Mouse (Mus musculus): ENCODE results near the gene Hoxb6. TPM values are rescaled to one million over a fixed set of nuclear protein-coding genes. Genes with fewer than 3 reads are reported as not detected.

Gene Hoxb6
- polyA plus RNA-seq, 1 experiment: 0.50 TPM

DNA sequence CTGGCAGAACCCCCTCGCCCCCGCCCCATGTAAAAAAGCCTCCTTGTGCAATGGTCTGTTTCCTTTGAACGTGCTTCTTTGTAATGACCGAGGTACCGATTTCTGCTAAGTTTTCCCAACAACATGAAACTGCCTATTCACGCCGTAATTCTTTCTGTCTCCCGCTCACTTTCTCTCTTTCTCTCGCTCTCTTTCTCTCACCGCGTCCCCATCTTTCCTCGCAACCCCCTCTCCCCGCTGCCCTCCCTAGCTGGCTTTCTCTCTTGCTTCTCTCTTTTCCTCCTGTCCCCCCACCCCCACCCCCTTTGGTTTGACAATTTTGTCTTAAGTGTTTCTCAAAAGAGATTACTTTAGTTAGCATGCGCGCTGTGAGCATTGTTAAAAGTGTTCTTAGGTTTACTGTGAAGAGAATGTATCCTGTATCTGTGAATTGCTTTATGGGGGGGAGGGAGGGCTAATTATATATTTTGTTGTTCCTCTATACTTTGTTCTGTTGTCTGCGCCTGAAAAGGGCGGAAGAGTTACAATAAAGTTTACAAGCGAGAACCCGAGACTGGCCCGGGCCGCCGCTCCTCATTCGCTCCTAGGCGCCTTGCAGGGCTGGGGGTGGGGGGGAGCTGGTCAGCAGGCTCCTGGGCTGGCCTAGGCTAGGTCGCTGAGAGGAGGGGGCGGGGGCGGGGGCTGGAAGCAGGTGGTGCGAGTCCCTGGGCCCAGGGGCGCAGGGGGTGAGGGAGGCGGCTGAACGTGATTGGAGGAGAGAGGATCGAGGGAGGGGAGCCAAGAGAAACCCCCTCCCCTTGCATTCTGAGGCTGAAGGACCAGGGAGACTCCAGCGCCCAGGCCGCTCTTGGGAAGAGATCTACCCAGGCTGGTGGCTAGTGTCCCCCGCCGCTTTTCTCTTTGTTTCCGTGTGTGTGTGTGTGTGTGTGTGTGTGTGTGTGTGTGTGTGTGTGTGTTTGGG is 7.2 kb upstream of the Hoxb6 start:
- no peak overlapping the region for H3K27ac ChIP-seq (ENCODE audit: control insufficient read depth, insufficient read depth, low read length)
- no peak for DNase-seq
- peaks cover 69% of the 10 kb centered on the region for H3K27me3 ChIP-seq (ENCODE audit: control insufficient read depth, insufficient read depth, low read length)
- H3K36me3 ChIP-seq (ENCODE audit: control insufficient read depth, insufficient read depth, low read length): no peaks in the 10 kb centered on the region
- WGBS: 10% methylated on average over 36 of the region's 37 CpGs
- H3K4me1 ChIP-seq (replicated peaks; ENCODE audit: control insufficient read depth, insufficient read depth, low read length): peaks cover 5% of the 10 kb centered on the region
- TF ChIP-seq POLR2A (IDR thresholded peaks at IDR 0.05; ENCODE audit: control insufficient read depth, extremely low read depth, insufficient read depth, low read length, poor library complexity): no peak
- TF ChIP-seq CTCF (IDR thresholded peaks at IDR 0.05; ENCODE audit: borderline replicate concordance, control insufficient read depth, extremely low read depth, insufficient read depth, low read length, poor library complexity): no peak; the same call in 1 of the 2 replicates
- H3K4me3 ChIP-seq (ENCODE audit: control insufficient read depth, insufficient read depth, low read length): no peak overlapping the region

DNA sequence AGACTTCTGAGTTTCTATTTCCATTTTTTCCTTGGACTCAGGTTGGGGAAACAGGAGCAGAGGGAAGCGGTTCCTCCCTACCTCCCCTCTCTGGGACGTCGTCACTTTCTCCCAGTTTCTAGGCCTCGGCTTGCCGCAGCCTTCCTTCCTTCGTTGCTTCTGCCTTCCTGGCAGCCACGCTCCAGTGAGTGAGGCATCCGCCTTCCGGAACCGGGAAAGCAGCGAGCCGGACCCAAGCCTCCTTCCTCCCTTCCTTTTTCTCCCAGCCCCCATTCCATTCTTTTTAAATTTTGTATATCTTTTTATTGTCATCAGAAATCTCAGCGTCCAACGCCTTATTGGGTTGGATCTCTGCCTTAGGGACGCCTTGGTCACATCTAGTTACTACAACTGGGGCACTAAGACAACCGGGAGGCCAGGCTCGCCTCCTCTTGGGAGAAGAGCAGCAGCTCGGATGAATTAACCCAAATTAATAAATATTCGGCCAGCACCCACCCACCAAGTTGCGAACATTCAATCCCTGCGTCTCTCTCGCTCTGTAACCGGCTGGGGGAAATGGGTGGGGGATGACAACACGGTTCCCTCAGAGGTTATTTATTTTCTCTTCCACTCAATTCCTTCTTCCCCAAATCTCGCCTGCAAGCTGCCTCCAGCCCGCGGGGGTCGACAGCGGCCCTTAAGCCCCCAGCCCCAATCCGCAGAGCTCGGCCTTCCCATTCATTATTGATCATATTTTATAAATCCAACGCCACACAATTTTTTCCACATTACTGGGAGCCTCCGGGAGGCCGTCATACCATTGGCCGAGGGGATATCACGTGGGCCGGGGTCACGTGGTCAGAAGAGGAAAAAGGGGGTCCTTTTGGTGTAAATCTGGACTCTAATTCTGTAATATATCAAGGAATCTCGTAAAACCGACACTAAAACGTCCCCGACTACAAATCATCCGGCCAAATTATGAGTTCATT is 6.2 kb upstream of the Hoxb6 start, which contains the start of gene Hoxb7:
Hoxb7 (plus strand) TSS at position 853 of the 968 bp plus-strand sequence.
- H3K36me3 ChIP-seq (ENCODE audit: control insufficient read depth, insufficient read depth, low read length): no peaks in the 10 kb centered on the region
- H3K27me3 ChIP-seq (ENCODE audit: control insufficient read depth, insufficient read depth, low read length): peaks cover 66% of the 10 kb centered on the region
- 5% methylated on average over 43 of the region's 43 CpGs for WGBS
- no peak within 1 kb of the TSS for H3K27ac ChIP-seq (ENCODE audit: control insufficient read depth, insufficient read depth, low read length)
- TF ChIP-seq POLR2A (IDR thresholded peaks at IDR 0.05; ENCODE audit: control insufficient read depth, extremely low read depth, insufficient read depth, low read length, poor library complexity) (no peak), CTCF (IDR thresholded peaks at IDR 0.05; ENCODE audit: borderline replicate concordance, control insufficient read depth, extremely low read depth, insufficient read depth, low read length, poor library complexity) (no peak)
- DNase-seq: no peak
- peaks cover 5% of the 10 kb centered on the region for H3K4me1 ChIP-seq (replicated peaks; ENCODE audit: control insufficient read depth, insufficient read depth, low read length)
- H3K4me3 ChIP-seq (ENCODE audit: control insufficient read depth, insufficient read depth, low read length): no peak within 1 kb of the TSS

DNA sequence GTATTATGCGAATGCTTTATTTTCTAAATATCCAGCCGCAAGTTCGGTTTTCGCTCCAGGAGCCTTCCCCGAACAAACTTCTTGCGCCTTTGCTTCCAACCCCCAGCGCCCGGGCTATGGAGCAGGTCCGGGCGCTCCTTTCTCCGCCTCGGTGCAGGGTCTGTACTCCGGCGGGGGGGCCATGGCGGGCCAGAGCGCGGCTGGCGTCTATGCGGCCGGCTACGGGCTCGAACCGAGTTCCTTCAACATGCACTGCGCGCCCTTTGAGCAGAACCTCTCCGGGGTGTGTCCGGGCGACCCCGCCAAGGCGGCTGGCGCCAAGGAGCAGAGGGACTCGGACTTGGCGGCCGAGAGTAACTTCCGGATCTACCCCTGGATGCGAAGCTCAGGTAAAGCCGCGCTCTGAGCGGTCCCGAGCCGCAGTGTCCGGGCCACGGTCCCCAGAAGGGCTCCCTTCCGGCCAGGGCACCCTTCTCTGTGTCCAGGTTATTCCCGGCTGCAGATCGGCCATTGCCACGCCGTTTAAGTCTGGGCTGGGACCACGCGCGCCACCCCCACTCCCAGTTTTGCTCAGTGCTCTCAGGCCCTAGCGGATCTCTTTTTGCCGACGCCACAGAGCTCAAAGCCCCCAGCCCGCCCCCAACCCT is 5.4 kb upstream of the Hoxb6 start:
- Histone ChIP-seq H3K27me3 (ENCODE audit: control insufficient read depth, insufficient read depth, low read length) (peaks cover 60% of the 10 kb centered on the region), H3K4me1 (replicated peaks; ENCODE audit: control insufficient read depth, insufficient read depth, low read length) (peaks cover 5% of the 10 kb centered on the region), H3K36me3 (ENCODE audit: control insufficient read depth, insufficient read depth, low read length) (no peaks in the 10 kb centered on the region), H3K27ac (ENCODE audit: control insufficient read depth, insufficient read depth, low read length) (no peak overlapping the region), H3K4me3 (ENCODE audit: control insufficient read depth, insufficient read depth, low read length) (no peak overlapping the region)
- DNase-seq: no peak
- 8% methylated on average over 55 of the region's 55 CpGs for WGBS
- TF ChIP-seq POLR2A (IDR thresholded peaks at IDR 0.05; ENCODE audit: control insufficient read depth, extremely low read depth, insufficient read depth, low read length, poor library complexity) (no peak), CTCF (IDR thresholded peaks at IDR 0.05; ENCODE audit: borderline replicate concordance, control insufficient read depth, extremely low read depth, insufficient read depth, low read length, poor library complexity) (no peak)

DNA sequence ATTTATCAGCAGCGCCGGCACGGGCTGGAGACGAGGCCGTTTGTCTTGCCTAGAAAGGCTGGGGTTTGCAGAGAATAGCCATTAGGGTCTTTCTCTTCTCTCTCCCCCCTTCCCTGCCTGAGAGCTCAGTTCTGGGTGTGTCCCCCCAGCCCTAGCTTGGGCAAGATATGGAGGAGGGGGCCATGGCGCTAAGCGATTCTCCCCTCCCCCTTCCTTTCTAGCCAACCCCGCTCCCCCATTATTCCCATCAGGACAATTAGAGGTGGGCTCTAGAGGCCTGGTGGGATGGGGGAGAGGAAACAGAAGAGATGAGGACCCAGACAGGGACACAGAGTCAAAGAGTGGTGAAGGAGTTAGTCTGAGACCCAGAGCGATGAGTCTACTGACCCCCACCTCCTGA is 4.9 kb upstream of the Hoxb6 start:
- H3K27me3 ChIP-seq (ENCODE audit: control insufficient read depth, insufficient read depth, low read length): peaks cover 57% of the 10 kb centered on the region

DNA sequence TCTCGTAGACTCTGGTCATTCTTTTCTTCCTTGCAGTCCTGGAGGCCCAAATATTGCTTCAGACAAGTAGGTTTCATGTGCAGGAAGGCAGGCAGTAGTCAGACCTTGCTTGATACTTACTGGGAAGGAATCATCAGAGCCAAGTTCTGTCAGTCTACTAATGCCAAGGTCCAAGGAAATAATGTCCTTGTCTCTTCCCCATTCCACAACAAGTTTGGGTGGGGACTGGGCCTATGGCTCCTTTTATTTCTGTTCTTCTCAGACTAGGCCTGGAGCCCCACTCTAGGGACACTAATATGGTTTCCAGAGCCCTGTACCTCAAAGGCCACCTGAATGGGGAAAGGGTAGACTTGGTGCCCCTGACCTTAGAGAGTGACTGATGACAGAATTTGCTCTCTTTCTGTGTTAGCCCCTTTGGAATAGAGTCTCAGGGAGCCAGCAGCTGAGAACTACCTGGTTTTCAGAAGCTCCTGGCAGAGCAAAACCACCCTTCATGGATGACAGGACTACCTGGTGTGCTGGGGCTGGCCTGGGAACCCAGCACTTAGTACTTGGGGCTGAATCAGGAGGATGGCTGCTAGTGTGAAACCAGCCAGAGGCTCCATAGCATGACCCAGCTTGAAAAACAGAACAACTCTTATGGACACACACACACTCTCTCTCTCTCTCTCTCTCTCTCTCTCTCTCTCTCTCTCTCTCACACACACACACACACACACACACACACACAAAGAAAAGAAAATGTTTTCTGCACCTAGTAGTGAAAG is 3.6 kb upstream of the Hoxb6 start:
- no peak for DNase-seq
- Histone ChIP-seq H3K4me3 (ENCODE audit: control insufficient read depth, insufficient read depth, low read length) (no peak overlapping the region), H3K27me3 (ENCODE audit: control insufficient read depth, insufficient read depth, low read length) (peaks cover 58% of the 10 kb centered on the region), H3K4me1 (replicated peaks; ENCODE audit: control insufficient read depth, insufficient read depth, low read length) (peaks cover 5% of the 10 kb centered on the region), H3K27ac (ENCODE audit: control insufficient read depth, insufficient read depth, low read length) (no peak overlapping the region), H3K36me3 (ENCODE audit: control insufficient read depth, insufficient read depth, low read length) (no peaks in the 10 kb centered on the region)
- WGBS: 52% methylated on average over 1 of the region's 1 CpGs
- TF ChIP-seq POLR2A (IDR thresholded peaks at IDR 0.05; ENCODE audit: control insufficient read depth, extremely low read depth, insufficient read depth, low read length, poor library complexity) (no peak), CTCF (IDR thresholded peaks at IDR 0.05; ENCODE audit: borderline replicate concordance, control insufficient read depth, extremely low read depth, insufficient read depth, low read length, poor library complexity) (no peak)

More for the DNA sequence above, 4.9 kb upstream of the Hoxb6 start:
- TF ChIP-seq CTCF (IDR thresholded peaks at IDR 0.05; ENCODE audit: borderline replicate concordance, control insufficient read depth, extremely low read depth, insufficient read depth, low read length, poor library complexity) (no peak), POLR2A (IDR thresholded peaks at IDR 0.05; ENCODE audit: control insufficient read depth, extremely low read depth, insufficient read depth, low read length, poor library complexity) (no peak)
- WGBS: 36% methylated on average over 9 of the region's 9 CpGs
- H3K27ac ChIP-seq (ENCODE audit: control insufficient read depth, insufficient read depth, low read length): no peak overlapping the region
- H3K4me1 ChIP-seq (replicated peaks; ENCODE audit: control insufficient read depth, insufficient read depth, low read length): peaks cover 5% of the 10 kb centered on the region
- DNase-seq: no peak
- H3K4me3 ChIP-seq (ENCODE audit: control insufficient read depth, insufficient read depth, low read length): no peak overlapping the region
- H3K36me3 ChIP-seq (ENCODE audit: control insufficient read depth, insufficient read depth, low read length): no peaks in the 10 kb centered on the region
